In genomic region chr11:107982225-107982896, GRCm38 (mm10) we compare ENCODE assay signal across 8 mouse cellular contexts.
A peak's percentile ranks its signal among the peaks of the same experiment; 100 is the strongest.
DNase-seq lines count a peak whose midpoint lies in the region; ATAC-seq and TF ChIP-seq lines count a peak whose summit lies in the region.

No protein-coding gene starts in this region.

- H3K9ac ChIP-seq in limb, embryonic 13.5 days, result peak overlapping the region; percentile 31; the same call in 1 of the 2 replicates
- H3K9ac ChIP-seq in neural tube, embryonic 13.5 days, result no peak overlapping the region

- H3K4me1 ChIP-seq in heart, embryonic 10.5 days, result peaks cover 20% of the 10 kb centered on the region
- peaks cover 30% of the 10 kb centered on the region for H3K4me1 ChIP-seq in forebrain, embryonic 10.5 days
- peaks cover 19% of the 10 kb centered on the region for H3K4me1 ChIP-seq in limb, embryonic 13.5 days
- peaks cover 54% of the 10 kb centered on the region for H3K4me1 ChIP-seq in neural tube, embryonic 13.5 days (replicated peaks)

- H3K36me3 ChIP-seq in heart, embryonic 10.5 days, result peaks cover 11% of the 10 kb centered on the region; the same call in 1 of the 2 replicates
- no peaks in the 10 kb centered on the region for H3K36me3 ChIP-seq in forebrain, embryonic 10.5 days (replicated peaks)
- H3K36me3 ChIP-seq in limb, embryonic 13.5 days, result peaks cover 9% of the 10 kb centered on the region
- H3K36me3 ChIP-seq in neural tube, embryonic 13.5 days, result no peaks in the 10 kb centered on the region

- no peak overlapping the region for H3K4me2 ChIP-seq in limb, embryonic 13.5 days (replicated peaks)
- peak overlapping the region; percentile 30 for H3K4me2 ChIP-seq in neural tube, embryonic 13.5 days

- no peak overlapping the region for H3K4me3 ChIP-seq in heart, embryonic 10.5 days
- H3K4me3 ChIP-seq in forebrain, embryonic 10.5 days, result no peak overlapping the region
- H3K4me3 ChIP-seq in limb, embryonic 13.5 days, result no peak overlapping the region
- H3K4me3 ChIP-seq in neural tube, embryonic 13.5 days, result no peak overlapping the region

- peaks cover 5% of the 10 kb centered on the region; the same call in 1 of the 2 replicates for H3K27me3 ChIP-seq in heart, embryonic 10.5 days (ENCODE audit: insufficient read depth, poor library complexity, severe bottlenecking)
- H3K27me3 ChIP-seq in forebrain, embryonic 10.5 days (ENCODE audit: poor library complexity, severe bottlenecking), result peaks cover 29% of the 10 kb centered on the region
- H3K27me3 ChIP-seq in limb, embryonic 13.5 days, result 0 out of 2 replicates have a peak, but pooled peaks cover 8% of the 10 kb centered on the region
- H3K27me3 ChIP-seq in neural tube, embryonic 13.5 days, result no peaks in the 10 kb centered on the region

- peak; percentile 99 for TF ChIP-seq CTCF in brain, embryonic 14.5 days (IDR thresholded peaks at IDR 0.05; ENCODE audit: borderline replicate concordance, extremely low read depth, insufficient read depth, insufficient read length)

- intact Hi-C loops in heart, postnatal 14 days (cut with DNase I), result loop anchor here (2.0 kb wide), 1 partner anchor 118 kb away; no protein-coding TSS in a partner anchor

- peak; percentile 61; the same call in 1 of the 2 replicates for ATAC-seq in limb, embryonic 13.5 days (ENCODE audit: low FRiP score, low read depth)
- ATAC-seq in neural tube, embryonic 13.5 days (ENCODE audit: low read depth), result peak; percentile 82
- ATAC-seq in inflammation-experienced regulatory T-cells, adult 6 months, result no peak

- TF ChIP-seq POLR2A in brain, embryonic 14.5 days (IDR thresholded peaks at IDR 0.05; ENCODE audit: borderline replicate concordance, extremely low read depth, insufficient read depth, insufficient read length, poor library complexity, severe bottlenecking), result no peak

- 26% methylated on average over 16 of the region's 16 CpGs for WGBS in heart, embryonic 10.5 days
- WGBS in forebrain, embryonic 10.5 days, result 33% methylated on average over 16 of the region's 16 CpGs
- WGBS in limb, embryonic 13.5 days, result 24% methylated on average over 16 of the region's 16 CpGs
- 11% methylated on average over 16 of the region's 16 CpGs for WGBS in neural tube, embryonic 13.5 days

- no peak overlapping the region for H3K27ac ChIP-seq in heart, embryonic 10.5 days
- H3K27ac ChIP-seq in forebrain, embryonic 10.5 days, result no peak overlapping the region
- no peak overlapping the region for H3K27ac ChIP-seq in limb, embryonic 13.5 days
- no peak overlapping the region; the same call in 1 of the 2 replicates for H3K27ac ChIP-seq in neural tube, embryonic 13.5 days (replicated peaks)

- no peaks in the 10 kb centered on the region for H3K9me3 ChIP-seq in heart, embryonic 10.5 days
- H3K9me3 ChIP-seq in forebrain, embryonic 10.5 days, result no peaks in the 10 kb centered on the region
- H3K9me3 ChIP-seq in limb, embryonic 13.5 days, result no peaks in the 10 kb centered on the region
- H3K9me3 ChIP-seq in neural tube, embryonic 13.5 days, result no peaks in the 10 kb centered on the region

- DNase-seq in heart, postnatal 14 days, result peak; percentile 49 to 67
- DNase-seq in heart, embryonic 10.5 days (ENCODE audit: low spot score), result no peak
- peak; percentile 87 for DNase-seq in brain, embryonic 14.5 days (ENCODE audit: low read depth)
- peak; percentile 80 for DNase-seq in forebrain, embryonic 10.5 days (ENCODE audit: extremely low spot score, low spot score)
- DNase-seq in kidney, adult 9 months, result peak; percentile 28
